Mouse (Mus musculus) heart, embryonic 12.5 days (tissue): ENCODE results near the gene Gngt1. TPM values are rescaled to one million over a fixed set of nuclear protein-coding genes. Genes with fewer than 3 reads are reported as not detected.
A peak's percentile ranks its signal among the peaks of the same experiment; 100 is the strongest.

Experiments
- ATAC-seq: fragments of 200-750 bp; cut with Nextera tagmentation; 2 replicates; pipeline ENCODE4 v1.8.0; 2017; ENCODE audit warnings: moderate TSS enrichment, moderate library complexity; ENCODE audit not compliant: insufficient number of reproducible peaks, low FRiP score
- H3K27ac ChIP-seq: fragments of 300-500 bp; sonication (generic); 2 replicates; pipeline ENCODE4 v1.5.1; 2016; ENCODE audit warnings: mild to moderate bottlenecking, moderate library complexity; ENCODE audit not compliant: poor library complexity, severe bottlenecking
- H3K27me3 ChIP-seq: fragments of 300-500 bp; sonication (generic); replicated peaks from 2 replicates; pipeline ENCODE4 v1.6.1; 2016; ENCODE audit warnings: mild to moderate bottlenecking, moderate library complexity
- H3K36me3 ChIP-seq: fragments of 300-500 bp; sonication (generic); 2 replicates; pipeline ENCODE4 v1.6.1; 2016; ENCODE audit warnings: mild to moderate bottlenecking, moderate library complexity
- H3K4me1 ChIP-seq: fragments of 300-500 bp; sonication (generic); replicated peaks from 2 replicates; pipeline ENCODE4 v1.6.1; 2016; ENCODE audit warnings: mild to moderate bottlenecking
- H3K4me2 ChIP-seq: fragments of 300-500 bp; sonication (generic); 2 replicates; pipeline ENCODE4 v1.6.1; 2016; ENCODE audit warnings: mild to moderate bottlenecking, moderate library complexity
- H3K4me3 ChIP-seq: fragments of 300-500 bp; sonication (generic); 2 replicates; pipeline ENCODE4 v1.5.1; 2016; ENCODE audit warnings: mild to moderate bottlenecking
- H3K9ac ChIP-seq: fragments of 300-500 bp; sonication (generic); 2 replicates; pipeline ENCODE4 v1.6.1; 2016; ENCODE audit warnings: mild to moderate bottlenecking, moderate library complexity
- H3K9me3 ChIP-seq: fragments of 300-500 bp; sonication (generic); replicated peaks from 2 replicates; pipeline ENCODE4 v1.6.1; 2016; ENCODE audit warnings: mild to moderate bottlenecking, moderate library complexity
- WGBS: fragments of 180-500 bp; shearing (Covaris S2); methylation state at CpG from one replicate; pipeline ENCODE4 v1.1.7; 2016; 5-methylcytosine and 5-hydroxymethylcytosine counted together
- polyA plus RNA-seq: library from polyadenylated mRNA; unstranded; fragments of >200 nt; fragmentation: Nextera tagmentation; extraction: Ambion mirVana; gene quantifications from 2 replicates; pipeline ENCODE4 v1.2.1, GENCODE M21; 2016

The Gngt1 gene
- polyA plus RNA-seq, 1 experiment from 2014 or later, result not detected

- Histone ChIP-seq H3K27ac (peak overlapping the region; percentile 92; the same call in 1 of the 2 replicates), H3K4me1 (peaks cover 25% of the 10 kb centered on the region), H3K4me2 (peak overlapping the region; percentile 69), H3K27me3 (no peaks in the 10 kb centered on the region), H3K4me3 (peak overlapping the region; percentile 66), H3K9me3 (no peaks in the 10 kb centered on the region), H3K9ac (no peak overlapping the region), H3K36me3 (no peaks in the 10 kb centered on the region)
- 0 out of 2 replicates have a peak, but pooled peaks have one; percentile 35 for ATAC-seq
- WGBS, result 58% methylated on average over 2 of the region's 2 CpGs
Observed at GRCm38 (mm10) chr6:4004808-4005207, 11.2 kb downstream of the Gngt1 start.

- Histone ChIP-seq H3K9me3 (no peaks in the 10 kb centered on the region), H3K36me3 (no peaks in the 10 kb centered on the region), H3K4me2 (no peak overlapping the region), H3K4me3 (no peak overlapping the region), H3K27me3 (no peaks in the 10 kb centered on the region), H3K4me1 (peaks cover 19% of the 10 kb centered on the region), H3K27ac (no peak overlapping the region), H3K9ac (no peak overlapping the region)
- 58% methylated on average over 2 of the region's 2 CpGs for WGBS
- no peak for ATAC-seq
Observed at GRCm38 (mm10) chr6:4008501-4009040, 15.0 kb downstream of the Gngt1 start.

GRCm38 (mm10) chr6:4009548-4009947 lies 16.0 kb downstream of the Gngt1 start:
- no peak overlapping the region for H3K27ac ChIP-seq
- no peaks in the 10 kb centered on the region for H3K36me3 ChIP-seq
- peaks cover 19% of the 10 kb centered on the region for H3K4me1 ChIP-seq
- H3K4me2 ChIP-seq, result no peak overlapping the region
- H3K27me3 ChIP-seq, result no peaks in the 10 kb centered on the region
- H3K9me3 ChIP-seq, result no peaks in the 10 kb centered on the region
- ATAC-seq, result 0 out of 2 replicates have a peak, but pooled peaks have one; percentile 25
- H3K4me3 ChIP-seq, result no peak overlapping the region
- H3K9ac ChIP-seq, result no peak overlapping the region

GRCm38 (mm10) chr6:4022645-4023044 lies 29.1 kb downstream of the Gngt1 start:
- no peak overlapping the region for H3K4me3 ChIP-seq
- no peak overlapping the region for H3K4me2 ChIP-seq
- H3K27ac ChIP-seq, result no peak overlapping the region
- ATAC-seq, result no peak
- no peak overlapping the region for H3K9ac ChIP-seq
- H3K27me3 ChIP-seq, result no peaks in the 10 kb centered on the region
- WGBS, result 55% methylated on average over 1 of the region's 1 CpGs
- no peaks in the 10 kb centered on the region for H3K4me1 ChIP-seq
- no peaks in the 10 kb centered on the region for H3K36me3 ChIP-seq
- H3K9me3 ChIP-seq, result no peaks in the 10 kb centered on the region

GRCm38 (mm10) chr6:4026367-4026766 lies 32.8 kb downstream of the Gngt1 start:
- Histone ChIP-seq H3K27ac (no peak overlapping the region), H3K4me1 (no peaks in the 10 kb centered on the region), H3K4me2 (no peak overlapping the region), H3K36me3 (no peaks in the 10 kb centered on the region), H3K27me3 (no peaks in the 10 kb centered on the region), H3K4me3 (no peak overlapping the region), H3K9ac (no peak overlapping the region), H3K9me3 (no peaks in the 10 kb centered on the region)
- 43% methylated on average over 2 of the region's 2 CpGs for WGBS
- no peak for ATAC-seq

GRCm38 (mm10) chr6:4030956-4031355 lies 37.4 kb downstream of the Gngt1 start:
- H3K4me2 ChIP-seq, result no peak overlapping the region
- no peaks in the 10 kb centered on the region for H3K36me3 ChIP-seq
- no peak for ATAC-seq
- H3K4me3 ChIP-seq, result no peak overlapping the region
- no peaks in the 10 kb centered on the region for H3K9me3 ChIP-seq
- 82% methylated on average over 3 of the region's 3 CpGs for WGBS
- H3K27ac ChIP-seq, result no peak overlapping the region
- no peaks in the 10 kb centered on the region for H3K27me3 ChIP-seq
- no peaks in the 10 kb centered on the region for H3K4me1 ChIP-seq
- H3K9ac ChIP-seq, result no peak overlapping the region

GRCm38 (mm10) chr6:4041821-4042220 lies 48.2 kb downstream of the Gngt1 start:
- Histone ChIP-seq H3K4me2 (no peak overlapping the region), H3K36me3 (no peaks in the 10 kb centered on the region), H3K27me3 (no peaks in the 10 kb centered on the region), H3K4me3 (no peak overlapping the region), H3K27ac (no peak overlapping the region), H3K4me1 (no peaks in the 10 kb centered on the region), H3K9me3 (no peaks in the 10 kb centered on the region), H3K9ac (no peak overlapping the region)
- WGBS, result 44% methylated on average over 1 of the region's 1 CpGs
- no peak for ATAC-seq

Other genes starting within 250 kb of the Gngt1 start
- 0.60 and 0.74 TPM in 2 replicates for gene Calcr, start 229.1 kb upstream of the Gngt1 start, polyA plus RNA-seq
- 4.3 TPM in 2 replicates for gene Tfpi2, start 4.9 kb upstream of the Gngt1 start, polyA plus RNA-seq
- 76.1 and 79.7 TPM in 2 replicates for gene Gng11, start 10.1 kb downstream of the Gngt1 start, polyA plus RNA-seq
- 47.1 and 49.6 TPM in 2 replicates for gene Bet1, start 93.2 kb downstream of the Gngt1 start, polyA plus RNA-seq